Mouse (Mus musculus) layer of hippocampus, adult 8-10 months (tissue): ENCODE measurements around the gene Ankrd39. TPM values are rescaled to one million over a fixed set of nuclear protein-coding genes. Genes with fewer than 3 reads are reported as not detected.

Source experiments
- DNase-seq, 2 experiments: peaks; one replicate each; pipeline ENCODE4 v3.0.0; 2022; ENCODE audit warnings: low spot score in 2 of 2
- total RNA-seq, 4 experiments: library from RNA; stranded (reverse); gene quantifications; 2 replicates each; pipeline ENCODE4 v1.2.4; 2022

The Ankrd39 gene
- total RNA-seq, 4 experiments from 2014 or later: 10.3 to 18.2 (median 13.2) TPM

DNA sequence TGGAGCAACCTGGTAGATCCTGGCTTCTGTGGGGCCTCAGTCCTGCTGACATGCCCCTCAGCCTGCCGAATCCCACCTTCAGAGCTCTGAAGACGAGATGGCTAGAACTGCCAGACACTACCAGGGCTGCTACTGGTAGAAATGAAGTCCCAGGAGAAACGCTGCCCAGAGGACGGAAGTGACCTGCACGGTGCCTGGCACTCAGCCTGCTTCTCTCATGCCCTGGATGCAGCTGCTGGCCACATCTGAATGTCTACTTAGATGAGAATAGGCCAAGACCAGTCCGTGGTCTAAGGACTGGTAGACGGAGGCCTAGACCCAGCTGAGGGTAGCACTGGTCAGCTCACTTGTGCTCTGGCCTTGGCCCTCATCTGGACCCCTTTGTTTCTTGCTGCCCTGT lies 16.3 kb downstream of the Ankrd39 start:
- no peak for DNase-seq

DNA sequence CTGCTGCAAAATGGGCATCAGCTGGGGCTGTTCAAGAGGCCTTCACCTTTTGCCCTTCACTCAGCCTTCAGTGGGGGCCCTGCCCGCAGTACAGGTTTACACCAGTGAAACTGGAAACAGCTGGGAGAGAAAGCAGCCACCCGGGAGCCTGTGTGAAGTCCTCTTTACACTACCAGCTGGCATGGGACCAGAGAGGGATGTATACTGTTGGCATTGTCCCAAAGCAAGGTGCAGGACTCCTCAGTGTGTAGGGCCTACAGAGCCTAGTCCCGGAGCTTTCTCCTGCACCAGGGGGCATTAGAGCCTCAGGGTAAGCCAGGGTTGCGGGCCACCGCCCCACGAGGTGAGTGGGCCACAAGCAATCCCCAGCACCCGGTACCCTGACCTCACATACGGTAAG lies 16.8 kb downstream of the Ankrd39 start:
- DNase-seq: no peak

DNA sequence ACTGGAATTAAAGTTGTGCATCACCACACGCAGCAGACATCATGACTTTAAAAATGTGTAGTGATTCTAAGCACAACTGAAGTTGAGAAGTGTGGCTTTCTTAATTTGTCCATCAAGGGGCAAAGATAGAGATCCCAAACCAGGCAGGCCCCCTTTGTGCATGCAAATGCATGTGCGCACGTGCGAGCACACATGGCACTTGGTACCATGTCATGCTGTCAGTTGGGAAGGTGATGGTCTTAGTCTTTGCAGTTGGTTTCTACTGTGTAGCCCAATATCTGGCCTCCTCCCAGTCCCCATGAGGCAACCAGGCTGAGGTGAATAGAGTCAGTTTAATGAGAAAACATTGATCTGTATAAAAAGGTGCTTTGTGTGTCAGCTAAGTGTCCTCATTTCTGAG lies 17.4 kb downstream of the Ankrd39 start:
- DNase-seq: no peak

- no peak for DNase-seq
Observed at GRCm38 (mm10) chr1:36529274-36529673, 18.0 kb downstream of the Ankrd39 start.

- no peak for DNase-seq
Observed at GRCm38 (mm10) chr1:36528351-36528750, 18.9 kb downstream of the Ankrd39 start.

DNA sequence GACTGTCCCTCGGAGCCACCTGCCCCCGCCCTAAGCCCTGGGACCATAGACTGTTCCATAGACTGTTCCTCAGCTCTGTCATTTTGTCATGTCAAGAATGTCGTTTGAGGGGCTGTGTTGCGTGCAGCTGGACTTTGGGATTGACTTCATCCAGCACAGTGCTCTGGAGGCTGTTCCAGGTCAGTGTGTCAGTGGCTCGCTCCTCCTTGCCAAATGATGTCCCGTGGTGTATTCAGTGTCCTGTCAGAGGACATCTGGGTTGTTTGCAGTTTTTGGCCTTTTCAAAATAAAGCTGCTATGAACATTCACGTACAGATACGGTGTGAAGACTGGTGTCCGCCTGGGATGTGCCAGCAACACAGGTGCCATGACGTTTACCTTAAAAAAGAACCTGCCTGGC lies 20.3 kb downstream of the Ankrd39 start:
- DNase-seq: no peak

DNA sequence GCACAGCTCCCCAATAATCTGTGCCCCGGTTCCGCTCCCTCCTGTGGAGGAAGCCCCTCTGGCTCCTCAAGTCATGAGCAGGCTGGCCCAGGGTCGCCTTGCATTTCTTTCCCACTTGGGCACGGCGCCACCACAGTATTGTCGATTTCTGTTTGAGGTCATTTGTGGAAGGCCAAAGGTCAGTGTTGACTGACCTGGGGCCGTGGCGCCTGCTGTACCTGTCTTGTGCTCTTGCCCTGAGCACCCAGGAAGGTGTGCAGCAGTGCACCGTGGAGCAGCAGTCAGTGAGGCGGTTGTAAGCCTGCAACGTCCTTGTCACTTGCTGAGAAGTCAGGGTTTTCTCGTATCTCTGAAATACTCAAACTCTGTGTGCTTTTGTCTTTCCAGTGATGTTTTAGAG lies 21.5 kb downstream of the Ankrd39 start:
- DNase-seq: no peak

DNA sequence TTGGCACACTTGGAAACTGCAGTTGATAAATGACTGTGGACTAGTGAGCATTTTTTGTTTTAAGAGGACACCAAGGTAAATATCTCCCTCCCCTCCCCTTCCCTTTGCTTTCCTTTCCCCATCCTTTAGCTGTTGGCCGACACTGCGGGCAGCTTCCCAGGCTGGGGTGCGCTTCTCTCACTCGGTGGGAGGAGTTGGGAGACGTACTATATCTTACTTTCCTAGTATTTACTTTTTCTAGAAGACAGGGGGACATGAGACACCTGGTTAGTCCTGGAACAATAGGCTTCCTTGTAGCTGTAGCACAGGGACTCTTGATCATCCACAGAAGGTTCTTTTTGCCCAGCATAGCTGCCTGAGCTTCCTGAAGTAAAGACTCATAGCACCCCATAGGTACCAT lies 23.2 kb downstream of the Ankrd39 start:
- DNase-seq: no peak

GRCm38 (mm10) chr1:36523332-36524013 lies 23.8 kb downstream of the Ankrd39 start:
- DNase-seq: no peak

DNA sequence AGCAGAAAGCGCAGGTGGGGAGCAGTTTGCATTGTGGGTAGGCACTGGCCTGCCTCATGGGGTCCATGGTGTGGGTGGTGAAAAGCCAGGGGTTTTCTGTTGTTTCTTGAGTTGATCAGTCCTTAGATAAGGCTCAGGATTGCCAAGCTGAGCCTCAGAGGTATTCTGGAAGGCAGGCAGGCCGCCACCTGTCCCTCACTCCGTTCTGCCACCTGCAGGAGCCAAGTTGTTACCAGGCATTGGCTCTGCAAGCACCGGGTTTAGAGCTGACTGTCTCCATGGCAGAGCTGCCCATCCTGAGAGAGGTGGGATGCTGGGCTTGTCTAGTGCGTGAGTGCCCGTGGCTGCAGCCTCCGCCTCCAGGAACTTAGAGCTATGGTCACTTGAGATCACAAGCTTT lies 25.0 kb downstream of the Ankrd39 start:
- DNase-seq: no peak

DNA sequence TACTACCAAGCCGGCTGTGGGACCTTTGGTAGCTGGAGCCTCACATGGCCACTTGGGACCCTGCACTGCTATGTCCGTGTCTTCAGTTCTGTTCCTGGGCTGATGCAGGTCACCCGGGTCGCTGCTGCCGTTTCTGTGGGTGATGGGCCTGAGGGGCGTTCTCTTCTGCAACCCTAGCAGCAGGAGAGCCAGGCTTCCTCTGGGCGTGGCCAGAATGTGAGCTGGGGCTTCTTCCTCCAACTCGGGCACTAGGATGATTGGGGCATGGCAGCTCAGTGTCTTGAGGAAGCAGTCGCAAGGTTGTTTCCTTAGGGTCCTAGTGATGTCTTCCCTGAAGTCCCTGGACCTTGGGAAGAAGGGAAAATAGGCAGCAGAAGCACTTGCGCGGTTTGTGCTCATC lies 27.6 kb downstream of the Ankrd39 start:
- DNase-seq: no peak

DNA sequence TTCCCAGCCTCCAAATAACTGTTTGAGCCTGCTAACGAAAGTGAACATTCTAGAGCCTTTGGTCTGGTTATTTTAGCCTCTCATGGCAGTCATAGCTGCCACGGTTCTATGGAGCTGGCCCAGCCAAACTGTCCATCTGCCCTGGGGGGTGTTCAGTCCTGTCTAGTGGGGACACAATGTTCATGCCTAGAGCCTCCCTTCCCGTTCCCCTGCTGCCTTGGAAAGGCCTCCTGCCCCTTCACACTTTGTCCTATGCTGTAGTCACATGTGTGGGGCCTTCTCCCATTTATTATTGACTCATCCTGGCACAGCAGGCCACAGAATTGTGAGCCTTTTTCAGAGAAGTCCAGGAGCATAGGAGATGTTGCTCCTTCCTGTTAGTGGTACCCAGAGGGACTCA lies 29.0 kb downstream of the Ankrd39 start:
- DNase-seq: no peak

GRCm38 (mm10) chr1:36513718-36514117 lies 33.5 kb downstream of the Ankrd39 start:
- DNase-seq: no peak

GRCm38 (mm10) chr1:36513310-36513709 lies 33.9 kb downstream of the Ankrd39 start:
- DNase-seq: no peak

DNA sequence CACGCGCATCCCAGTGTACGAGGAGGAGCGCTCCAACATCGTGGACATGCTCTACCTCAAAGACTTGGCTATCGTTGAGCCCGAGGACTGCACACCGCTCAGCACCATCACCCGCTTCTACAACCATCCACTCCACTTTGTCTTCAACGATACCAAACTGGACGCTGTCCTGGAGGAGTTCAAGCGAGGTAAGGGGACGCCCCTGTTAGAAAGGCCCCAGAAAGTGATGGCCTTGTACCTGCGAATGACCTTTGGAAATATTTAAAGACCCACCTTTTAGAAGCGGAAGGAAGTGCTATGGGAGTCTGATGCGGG lies 34.3 kb downstream of the Ankrd39 start:
- DNase-seq: no peak

GRCm38 (mm10) chr1:36512089-36512965 lies 34.9 kb downstream of the Ankrd39 start:
- DNase-seq: peak in 1 of 2 experiments; percentile 36

GRCm38 (mm10) chr1:36511289-36512021 lies 35.8 kb downstream of the Ankrd39 start, which contains the start of gene Cnnm3:
TSS of gene Cnnm3 (plus strand) at chr1:36511867.
- DNase-seq: peak; percentile 97 to 98

- DNase-seq: no peak
Observed at GRCm38 (mm10) chr1:36508238-36508637, 39.0 kb downstream of the Ankrd39 start.

DNA sequence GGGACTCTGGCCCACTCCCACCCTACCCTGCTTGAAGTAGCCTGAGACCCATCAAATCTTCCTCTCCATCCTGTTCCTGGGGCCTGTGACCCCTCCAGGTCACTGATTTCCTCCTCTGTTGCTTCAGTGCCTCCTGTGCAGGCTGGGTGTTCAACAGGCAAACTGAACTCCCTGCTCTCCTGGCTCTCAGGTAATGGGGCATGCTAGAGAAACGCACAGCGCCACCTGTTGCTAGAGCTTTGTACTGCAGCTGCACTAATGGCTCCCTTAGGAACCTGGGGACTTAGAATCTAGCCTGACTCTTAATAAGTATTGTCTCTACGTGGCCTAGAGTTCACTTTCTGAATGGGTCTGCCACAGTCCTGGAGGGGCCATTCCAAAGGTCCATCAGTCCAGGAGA lies 46.0 kb downstream of the Ankrd39 start:
- peak in 1 of 2 experiments; percentile 76 for DNase-seq

- DNase-seq: no peak
Observed at GRCm38 (mm10) chr1:36497312-36497711, 49.9 kb downstream of the Ankrd39 start.

GRCm38 (mm10) chr1:36496719-36497118 lies 50.5 kb downstream of the Ankrd39 start:
- DNase-seq: peak in 1 of 2 experiments; percentile 30

GRCm38 (mm10) chr1:36493299-36493698 lies 53.9 kb downstream of the Ankrd39 start:
- no peak for DNase-seq
